10 mouse cellular contexts compared by ENCODE assay signal in the genomic region with DNA sequence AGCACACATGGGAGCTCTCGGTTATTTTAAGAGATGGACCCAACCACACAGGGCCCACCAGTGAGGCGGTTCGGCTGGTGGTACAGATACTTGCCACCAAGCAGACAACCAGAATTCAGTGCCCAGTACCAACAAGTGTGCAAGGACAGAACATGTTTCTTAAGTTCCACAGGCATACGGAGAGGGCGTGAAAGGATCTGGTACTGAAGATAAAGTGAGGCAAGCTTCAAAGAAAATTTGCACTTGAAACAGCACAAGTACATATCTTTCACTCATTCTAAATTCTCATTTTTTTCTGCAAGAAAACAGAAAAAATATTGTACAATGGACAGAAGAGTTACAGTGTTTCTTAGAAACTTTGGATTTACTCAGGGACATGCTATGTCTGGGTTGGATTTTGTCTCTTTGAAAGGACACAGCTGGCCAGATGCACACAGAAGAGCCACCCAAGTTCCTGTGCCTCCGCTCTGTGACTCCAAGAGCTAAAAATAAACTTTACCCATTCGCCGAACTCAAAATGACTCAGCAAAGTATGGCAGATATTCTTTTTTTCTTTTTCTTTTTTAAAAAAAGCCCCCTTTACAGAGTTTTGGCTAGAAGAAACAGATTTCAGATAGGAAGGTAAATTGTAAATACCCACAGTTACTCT. TPM values are rescaled to one million over a fixed set of nuclear protein-coding genes. Genes with fewer than 3 reads are reported as not detected.
DNase-seq lines count a peak whose midpoint lies in the region; ATAC-seq and TF ChIP-seq lines count a peak whose summit lies in the region.
"Had no signal": no experiment of that assay in that cellular context is flagged by ENCODE, and none has a peak within 500 bp of the region (broad histone marks: within the 10 kb centered on the region; RNA-seq: fewer than 3 reads in every experiment).

No protein-coding gene starts in this region.

- no peaks in the 10 kb centered on the region for H3K27me3 ChIP-seq in G1E (ENCODE audit: insufficient read depth, low read length)
- H3K27me3 ChIP-seq in liver, embryonic 15.5 days: no peaks in the 10 kb centered on the region
- H3K27me3 ChIP-seq in hindbrain, embryonic 14.5 days (ENCODE audit: control insufficient read depth, insufficient read depth, low read length): no peaks in the 10 kb centered on the region
- H3K27me3 ChIP-seq: neural tube, embryonic 15.5 days had no signal

- H3K4me2 ChIP-seq in liver, embryonic 15.5 days: peak overlapping the region; percentile 62
- no peak overlapping the region for H3K4me2 ChIP-seq in hindbrain, embryonic 14.5 days (replicated peaks)
- H3K4me2 ChIP-seq: neural tube, embryonic 15.5 days had no signal

- peak overlapping the region; percentile 98 for H3K27ac ChIP-seq in liver, embryonic 15.5 days (replicated peaks)
- no peak overlapping the region for H3K27ac ChIP-seq in hindbrain, embryonic 14.5 days
- H3K27ac ChIP-seq: neural tube, embryonic 15.5 days had no signal

- H3K4me1 ChIP-seq in G1E (ENCODE audit: insufficient read depth, low read depth, low read length): peaks cover 30% of the 10 kb centered on the region
- peaks cover 71% of the 10 kb centered on the region for H3K4me1 ChIP-seq in liver, embryonic 15.5 days (replicated peaks)
- H3K4me1 ChIP-seq in hindbrain, embryonic 14.5 days (replicated peaks; ENCODE audit: control insufficient read depth, insufficient read depth, low read length): no peaks in the 10 kb centered on the region

- H3K36me3 ChIP-seq in G1E (replicated peaks): peaks cover 65% of the 10 kb centered on the region
- peaks cover 48% of the 10 kb centered on the region for H3K36me3 ChIP-seq in liver, embryonic 15.5 days (replicated peaks)
- H3K36me3 ChIP-seq in hindbrain, embryonic 14.5 days (replicated peaks; ENCODE audit: control insufficient read depth, insufficient read depth): peaks cover 38% of the 10 kb centered on the region

- peak; percentile 29; the same call in 1 of the 2 replicates for ATAC-seq in G1E (ENCODE audit: extremely low read depth, insufficient number of reproducible peaks, low FRiP score, poor library complexity, severe bottlenecking)
- peak; percentile 88 for ATAC-seq in erythroid progenitor cell, adult 5-6 weeks (replicated peaks; ENCODE audit: low FRiP score, poor library complexity, severe bottlenecking)
- peak; percentile 90 for ATAC-seq in liver, embryonic 15.5 days (ENCODE audit: insufficient read depth)
- no peak for ATAC-seq in hindbrain, embryonic 14.5 days (ENCODE audit: low FRiP score)

- intact Hi-C loops in heart, postnatal 14 days (cut with DNase I): no loop called here

- no peak for TF ChIP-seq CTCF in G1E (IDR thresholded peaks at IDR 0.05; ENCODE audit: low read depth, low read length)

- no peaks in the 10 kb centered on the region for H3K9me3 ChIP-seq in G1E (replicated peaks)
- no peaks in the 10 kb centered on the region for H3K9me3 ChIP-seq in liver, embryonic 15.5 days (replicated peaks)
- no peaks in the 10 kb centered on the region for H3K9me3 ChIP-seq in hindbrain, embryonic 14.5 days (ENCODE audit: control insufficient read depth, low read length)
- H3K9me3 ChIP-seq: neural tube, embryonic 15.5 days had no signal

- H3K9ac ChIP-seq in liver, embryonic 15.5 days: peak overlapping the region; percentile 52
- H3K9ac ChIP-seq in hindbrain, embryonic 14.5 days: no peak overlapping the region
- H3K9ac ChIP-seq: neural tube, embryonic 15.5 days had no signal

- WGBS in liver, embryonic 15.5 days (ENCODE audit: insufficient replicate concordance): 10% methylated on average over 8 of the region's 8 CpGs
- 90% methylated on average over 8 of the region's 8 CpGs for WGBS in hindbrain, embryonic 14.5 days

- H3K4me3 ChIP-seq in G1E (ENCODE audit: low read depth, low read length): no peak overlapping the region; the same call in 1 of the 2 replicates
- peak overlapping the region; percentile 47 for H3K4me3 ChIP-seq in liver, embryonic 15.5 days (replicated peaks)
- H3K4me3 ChIP-seq in hindbrain, embryonic 14.5 days (replicated peaks; ENCODE audit: low read length): no peak overlapping the region
- H3K4me3 ChIP-seq: neural tube, embryonic 15.5 days had no signal

- DNase-seq in heart, adult 8-10 months (ENCODE audit: low spot score): peak; percentile 61
- no peak for DNase-seq in heart, postnatal 14 days
- peak; percentile 34 for DNase-seq in G1E (ENCODE audit: low spot score)
- no peak for DNase-seq in adrenal gland, adult 2 months
- DNase-seq in cerebellum, adult 8-10 months: no peak
- DNase-seq in hindbrain, embryonic 14.5 days (ENCODE audit: low spot score): no peak
- DNase-seq: thymus, postnatal 36 days had no signal

RNA-seq across cellular contexts. Expression of a gene that starts 27.5 kb away (rescaled TPM):
- 10 to 100 TPM; 12.8 to 16.3 (median 13.8) TPM for total RNA-seq in heart, adult 8-10 months (2022)
- total RNA-seq in heart, postnatal 14 days (2021): 10 to 100 TPM; 14.5 to 17.0 TPM
- total RNA-seq in G1E (2014; fragmentation: Nextera tagmentation) (12.5 and 15.7 TPM in 2 replicates), G1E (2017) (7.7 and 8.0 TPM in 2 replicates)
- 13.1 and 15.2 TPM in 2 replicates for polyA plus RNA-seq in G1E (2012)
- 13.0 and 16.9 TPM in 2 replicates for total RNA-seq in erythroid progenitor cell, adult 5-6 weeks (2015; ENCODE audit: low replicate concordance)
- total RNA-seq in erythroid progenitor cell, adult 5-6 weeks (2017; ENCODE audit: low replicate concordance): 17.2 and 21.9 TPM in 2 replicates
- 9.0 and 9.5 TPM in 2 replicates for polyA plus RNA-seq in liver, embryonic 15.5 days (2015; fragmentation: Nextera tagmentation; extraction: Ambion mirVana)
- 10 to 100 TPM; 42.1 to 47.0 TPM for total RNA-seq in adrenal gland, adult 2 months (2021)
- polyA plus RNA-seq in adrenal gland, adult 2 months (2012; rRNA removed): 16.3 and 18.8 TPM in 2 replicates
- 74.2 and 76.6 TPM in 2 replicates for polyA plus RNA-seq in hindbrain, embryonic 14.5 days (2014; fragmentation: Nextera tagmentation; extraction: Ambion mirVana)

Comparison
In these comparisons a context has a peak if more than half of its experiments do, and no peak if none do; other contexts are left out.
1. DNase-seq: peak in heart, adult 8-10 months (single experiment) and G1E (single experiment); none in heart, postnatal 14 days (0 of 2), adrenal gland, adult 2 months (single experiment), cerebellum, adult 8-10 months (single experiment) and hindbrain, embryonic 14.5 days (single experiment).